23 mouse cellular contexts compared by ENCODE assay signal in genomic region chr17:24742307-24742706, GRCm38 (mm10). TPM values are rescaled to one million over a fixed set of nuclear protein-coding genes. Genes with fewer than 3 reads are reported as not detected.
DNase-seq lines count a peak whose midpoint lies in the region; ATAC-seq and TF ChIP-seq lines count a peak whose summit lies in the region.
"Had no signal": no experiment of that assay in that cellular context is flagged by ENCODE, and none has a peak within 500 bp of the region (broad histone marks: within the 10 kb centered on the region; RNA-seq: fewer than 3 reads in every experiment).

No protein-coding gene starts in this region.

- DNase-seq in kidney, postnatal 36 days = peak; percentile 28 to 50
- peak; percentile 37 for DNase-seq in lung, postnatal 0 days (ENCODE audit: low spot score)
- DNase-seq in lung, adult 2 months = no peak
- peak; percentile 81 for DNase-seq in brain, adult 2 months (ENCODE audit: low read depth, low spot score)
- DNase-seq in ovary, adult 18-20 months (ENCODE audit: low spot score) = no peak
- DNase-seq: cerebellum, adult 11 months; cerebellum, postnatal 14 days; gastrocnemius, postnatal 36 days; kidney, postnatal 25 days; thymus, postnatal 4 days had no signal

- ATAC-seq in kidney, embryonic 15.5 days (replicated peaks; ENCODE audit: low FRiP score) = no peak
- peak; percentile 20; the same call in 1 of the 2 replicates for ATAC-seq in lung, postnatal 0 days
- ATAC-seq in monocyte, adult 5-6 weeks (replicated peaks; ENCODE audit: insufficient number of reproducible peaks, low FRiP score, low TSS enrichment, poor library complexity, severe bottlenecking) = peak; percentile 32
- ATAC-seq: intestine, postnatal 0 days had no signal

- TF ChIP-seq EP300 in lung, postnatal 0 days (IDR thresholded peaks at IDR 0.05) = no peak

- H3K4me2 ChIP-seq in kidney, embryonic 15.5 days = no peak overlapping the region
- H3K4me2 ChIP-seq in lung, postnatal 0 days (replicated peaks; ENCODE audit: low read depth, low read length) = no peak overlapping the region
- H3K4me2 ChIP-seq: forebrain, embryonic 12.5 days; heart, embryonic 12.5 days; hindbrain, embryonic 15.5 days; lung, embryonic 15.5 days; midbrain, embryonic 12.5 days had no signal

- no peak overlapping the region for H3K27ac ChIP-seq in kidney, embryonic 15.5 days
- no peak overlapping the region for H3K27ac ChIP-seq in lung, postnatal 0 days (ENCODE audit: low read length)
- H3K27ac ChIP-seq: forebrain, embryonic 12.5 days; hindbrain, embryonic 15.5 days; left cerebral cortex, adult 2 months; lung, embryonic 15.5 days; midbrain, embryonic 12.5 days had no signal

- 65% methylated on average over 8 of the region's 8 CpGs for WGBS in kidney, embryonic 15.5 days
- 53% methylated on average over 8 of the region's 8 CpGs for WGBS in lung, postnatal 0 days
- WGBS in lung, adult 2 months = 56% methylated on average over 8 of the region's 8 CpGs

- no peak for TF ChIP-seq POLR2A in lung, adult 2 months (IDR thresholded peaks at IDR 0.05; ENCODE audit: borderline replicate concordance, extremely low read depth, low read depth, low read length)

- H3K27me3 ChIP-seq in kidney, embryonic 15.5 days = no peaks in the 10 kb centered on the region
- H3K27me3 ChIP-seq in lung, postnatal 0 days (replicated peaks; ENCODE audit: insufficient read depth, low read length) = no peaks in the 10 kb centered on the region
- H3K27me3 ChIP-seq: lung, embryonic 15.5 days had no signal

- H3K9ac ChIP-seq in kidney, embryonic 15.5 days = no peak overlapping the region
- no peak overlapping the region; the same call in 1 of the 2 replicates for H3K9ac ChIP-seq in lung, postnatal 0 days (replicated peaks; ENCODE audit: low read depth)
- H3K9ac ChIP-seq: forebrain, embryonic 12.5 days; heart, embryonic 12.5 days; hindbrain, embryonic 15.5 days; lung, embryonic 15.5 days; midbrain, embryonic 12.5 days had no signal

- peaks cover 17% of the 10 kb centered on the region for H3K4me1 ChIP-seq in kidney, embryonic 15.5 days
- peaks cover under 1% of the 10 kb centered on the region; the same call in 1 of the 2 replicates for H3K4me1 ChIP-seq in lung, postnatal 0 days (ENCODE audit: insufficient read depth, low read depth, low read length)
- H3K4me1 ChIP-seq in lung, adult 2 months (ENCODE audit: control insufficient read depth, insufficient read depth, low read length) = peaks cover 3% of the 10 kb centered on the region; the same call in 1 of the 2 replicates

- no peak for TF ChIP-seq CTCF in lung, postnatal 0 days (IDR thresholded peaks at IDR 0.05)
- no peak for TF ChIP-seq CTCF in lung, adult 2 months (IDR thresholded peaks at IDR 0.05; ENCODE audit: insufficient read depth, low read length)

- H3K4me3 ChIP-seq in kidney, embryonic 15.5 days (replicated peaks) = no peak overlapping the region
- no peak overlapping the region for H3K4me3 ChIP-seq in lung, postnatal 0 days (ENCODE audit: low read depth, low read length)
- no peak overlapping the region for H3K4me3 ChIP-seq in lung, adult 2 months (replicated peaks; ENCODE audit: extremely low read depth, low read depth, low read length)
- H3K4me3 ChIP-seq: forebrain, embryonic 12.5 days; heart, embryonic 12.5 days; hindbrain, embryonic 15.5 days; left cerebral cortex, adult 2 months; lung, embryonic 15.5 days; midbrain, embryonic 12.5 days; myocyte had no signal

- H3K36me3 ChIP-seq in kidney, embryonic 15.5 days = peaks cover 31% of the 10 kb centered on the region
- peaks cover 11% of the 10 kb centered on the region; the same call in 1 of the 2 replicates for H3K36me3 ChIP-seq in lung, postnatal 0 days (ENCODE audit: insufficient read depth, low read length)
- H3K36me3 ChIP-seq: forebrain, embryonic 12.5 days; hindbrain, embryonic 15.5 days had no signal

- H3K9me3 ChIP-seq in kidney, embryonic 15.5 days (replicated peaks) = no peaks in the 10 kb centered on the region
- no peaks in the 10 kb centered on the region for H3K9me3 ChIP-seq in lung, postnatal 0 days (ENCODE audit: low read length)
- H3K9me3 ChIP-seq: forebrain, embryonic 12.5 days; heart, embryonic 12.5 days; hindbrain, embryonic 15.5 days; lung, embryonic 15.5 days; midbrain, embryonic 12.5 days had no signal

RNA-seq across cellular contexts. Expression of gene Msrb1, which starts 5.9 kb away (rescaled TPM):
- 29.9 and 31.8 TPM in 2 replicates for polyA plus RNA-seq in kidney, embryonic 15.5 days (2015; fragmentation: Nextera tagmentation; extraction: Ambion mirVana)
- polyA plus RNA-seq in lung, postnatal 0 days (2015; fragmentation: Nextera tagmentation; extraction: Ambion mirVana) = 59.8 and 61.0 TPM in 2 replicates
- 84.4 and 103 TPM in 2 replicates for polyA plus RNA-seq in lung, adult 2 months (2012; rRNA removed)
- 248 to 361 TPM (median 344 TPM) in 3 replicates for total RNA-seq in monocyte, adult 5-6 weeks (2017)

RNA-seq across cellular contexts. Expression of gene Hs3st6, which starts 10.5 kb away (rescaled TPM):
- 26.0 and 28.4 TPM in 2 replicates for polyA plus RNA-seq in kidney, embryonic 15.5 days (2015; fragmentation: Nextera tagmentation; extraction: Ambion mirVana)
- 2.8 TPM in 2 replicates for polyA plus RNA-seq in lung, postnatal 0 days (2015; fragmentation: Nextera tagmentation; extraction: Ambion mirVana)
- 6.4 and 8.9 TPM in 2 replicates for polyA plus RNA-seq in lung, adult 2 months (2012; rRNA removed)
- not detected in 3 replicates for total RNA-seq in monocyte, adult 5-6 weeks (2017)
- total RNA-seq: gastrocnemius, postnatal 36 days; heart, postnatal 25 days had no signal
- polyA plus RNA-seq: heart, embryonic 12.5 days; myocyte had no signal

RNA-seq across cellular contexts. Expression of gene Rpl3l, which starts 14.7 kb away (rescaled TPM):
- polyA plus RNA-seq in kidney, embryonic 15.5 days (2015; fragmentation: Nextera tagmentation; extraction: Ambion mirVana) = not detected in 2 replicates
- polyA plus RNA-seq in lung, postnatal 0 days (2015; fragmentation: Nextera tagmentation; extraction: Ambion mirVana) = 0.19 and 0.31 TPM in 2 replicates
- 0.26 and 6.4 TPM in 2 replicates for polyA plus RNA-seq in lung, adult 2 months (2012; rRNA removed)
- total RNA-seq in monocyte, adult 5-6 weeks (2017) = 4.7 to 14.6 TPM (median 10.2 TPM) in 3 replicates
- total RNA-seq: CH12.LX had no signal
- polyA plus RNA-seq: forebrain, embryonic 12.5 days; hindbrain, embryonic 15.5 days; intestine, postnatal 0 days; limb, embryonic 11.5 days; lung, embryonic 15.5 days; midbrain, embryonic 12.5 days had no signal

RNA-seq across cellular contexts. Expression of gene Ndufb10, which starts 18.0 kb away (rescaled TPM):
- polyA plus RNA-seq in kidney, embryonic 15.5 days (2015; fragmentation: Nextera tagmentation; extraction: Ambion mirVana) = 237 and 238 TPM in 2 replicates
- 205 and 206 TPM in 2 replicates for polyA plus RNA-seq in lung, postnatal 0 days (2015; fragmentation: Nextera tagmentation; extraction: Ambion mirVana)
- 174 and 218 TPM in 2 replicates for polyA plus RNA-seq in lung, adult 2 months (2012; rRNA removed)
- 144 to 243 TPM (median 228 TPM) in 3 replicates for total RNA-seq in monocyte, adult 5-6 weeks (2017)

RNA-seq across cellular contexts. Expression of gene Rps2, which starts 24.4 kb away (rescaled TPM):
- 1,520 and 1,607 TPM in 2 replicates for polyA plus RNA-seq in kidney, embryonic 15.5 days (2015; fragmentation: Nextera tagmentation; extraction: Ambion mirVana)
- polyA plus RNA-seq in lung, postnatal 0 days (2015; fragmentation: Nextera tagmentation; extraction: Ambion mirVana) = 755 and 834 TPM in 2 replicates
- 1,603 and 2,135 TPM in 2 replicates for polyA plus RNA-seq in lung, adult 2 months (2012; rRNA removed)
- 428 to 669 TPM (median 533 TPM) in 3 replicates for total RNA-seq in monocyte, adult 5-6 weeks (2017)

Comparison
In these comparisons a context has a peak if more than half of its experiments do, and no peak if none do; other contexts are left out.
1. DNase-seq: peak in kidney, postnatal 36 days (2 of 2), lung, postnatal 0 days (single experiment) and brain, adult 2 months (single experiment); none in lung, adult 2 months (single experiment) and ovary, adult 18-20 months (single experiment).